Mouse (Mus musculus) left cerebral cortex, adult 11 months (tissue): ENCODE results near the gene Ddb1.
"Not testable (repeated sequence)": the region's sequence is repeated elsewhere in the genome, so short reads cannot be mapped to it uniquely, and the experiment has no call there.

Experiments used
- DNase-seq: peaks from one replicate; pipeline ENCODE4 v3.0.0; 2022; ENCODE audit warnings: low spot score

Gene Ddb1

GRCm38 (mm10) chr19:10605293-10605900 lies at the start of gene Ddb1, which contains the start of gene Tkfc:
Gene Ddb1, plus strand, starts transcription at chr19:10605327.
Gene Tkfc, minus strand, starts transcription at chr19:10605654.
- DNase-seq = peak; percentile 98

- peak; percentile 75 for DNase-seq
These were observed 49.3 kb upstream of the Ddb1 start, which contains the start of gene Tmem216 for GRCm38 (mm10) chr19:10555624-10556510. Gene Tmem216, minus strand, starts transcription at chr19:10556238.

- DNase-seq = no peak
These were observed 48.1 kb upstream of the Ddb1 start for GRCm38 (mm10) chr19:10557001-10557400.

GRCm38 (mm10) chr19:10557430-10557829 lies 47.7 kb upstream of the Ddb1 start:
- no peak for DNase-seq

- not testable (repeated sequence) for DNase-seq
These were observed 47.2 kb upstream of the Ddb1 start for GRCm38 (mm10) chr19:10557837-10558375.

GRCm38 (mm10) chr19:10560108-10560507 lies 45.0 kb upstream of the Ddb1 start:
- DNase-seq = no peak

GRCm38 (mm10) chr19:10561558-10562314 lies 43.4 kb upstream of the Ddb1 start:
- DNase-seq = no peak

GRCm38 (mm10) chr19:10562351-10562750 lies 42.8 kb upstream of the Ddb1 start:
- no peak for DNase-seq

- DNase-seq = no peak
These were observed 40.8 kb upstream of the Ddb1 start for GRCm38 (mm10) chr19:10564278-10564677.

GRCm38 (mm10) chr19:10565217-10565616 lies 39.9 kb upstream of the Ddb1 start:
- DNase-seq = no peak

- DNase-seq = no peak
These were observed 35.5 kb upstream of the Ddb1 start for GRCm38 (mm10) chr19:10569627-10570026.

- DNase-seq = peak; percentile 88
These were observed 28.2 kb upstream of the Ddb1 start, which contains the start of the genes Cyb561a3 and Tmem138 for GRCm38 (mm10) chr19:10576690-10577561. Gene Cyb561a3, plus strand, starts transcription at chr19:10577172. Gene Tmem138, minus strand, starts transcription at chr19:10577362.

- no peak for DNase-seq
These were observed 25.0 kb upstream of the Ddb1 start for GRCm38 (mm10) chr19:10580102-10580501.

- no peak for DNase-seq
These were observed 24.4 kb upstream of the Ddb1 start for GRCm38 (mm10) chr19:10580761-10581160.

- DNase-seq = no peak
These were observed 23.1 kb upstream of the Ddb1 start for GRCm38 (mm10) chr19:10581984-10582383.

GRCm38 (mm10) chr19:10583550-10584146 lies 21.5 kb upstream of the Ddb1 start:
- DNase-seq = no peak

GRCm38 (mm10) chr19:10585112-10585511 lies 20.0 kb upstream of the Ddb1 start:
- DNase-seq = no peak

GRCm38 (mm10) chr19:10587231-10587630 lies 17.9 kb upstream of the Ddb1 start:
- DNase-seq = no peak

GRCm38 (mm10) chr19:10589127-10589857 lies 15.8 kb upstream of the Ddb1 start:
- DNase-seq = no peak

- DNase-seq = no peak
These were observed 14.8 kb upstream of the Ddb1 start for GRCm38 (mm10) chr19:10590301-10590700.
